Mouse (Mus musculus) gastrocnemius, postnatal 25 days (tissue): ENCODE results near the gene Spsb4. TPM values are rescaled to one million over a fixed set of nuclear protein-coding genes. Genes with fewer than 3 reads are reported as not detected.

Experiments
- DNase-seq: peaks from one replicate; pipeline ENCODE4 v3.0.0; 2022
- long read RNA-seq, 2 experiments: library from polyadenylated mRNA; stranded (forward); transcript quantifications; one replicate each; pipeline ENCODE4 v2.0.0; 2021
- total RNA-seq, 2 experiments: library from RNA; stranded (reverse); gene quantifications; 1 replicate in 1 of 2; 2 replicates in 1 of 2; pipeline ENCODE4 v1.2.3; 2021

Gene Spsb4
- 1 to 10 TPM; 2.9 to 4.1 TPM for total RNA-seq
- long read RNA-seq, experiment 1, transcript Spsb4-201 (3 exons, 2,720 nt): major isoform, 5 of 6 reads
- long read RNA-seq, experiment 1, partial matches to known transcripts: 1 of 6 reads
- long read RNA-seq, experiment 1, other reads (novel, unspliced or antisense): 0 of 6 reads
- long read RNA-seq, experiment 2, transcript Spsb4-201 (3 exons, 2,720 nt): major isoform, 10 of 12 reads
- long read RNA-seq, experiment 2, partial matches to known transcripts: 0 of 12 reads
- long read RNA-seq, experiment 2, other reads (novel, unspliced or antisense): 2 of 12 reads

DNA sequence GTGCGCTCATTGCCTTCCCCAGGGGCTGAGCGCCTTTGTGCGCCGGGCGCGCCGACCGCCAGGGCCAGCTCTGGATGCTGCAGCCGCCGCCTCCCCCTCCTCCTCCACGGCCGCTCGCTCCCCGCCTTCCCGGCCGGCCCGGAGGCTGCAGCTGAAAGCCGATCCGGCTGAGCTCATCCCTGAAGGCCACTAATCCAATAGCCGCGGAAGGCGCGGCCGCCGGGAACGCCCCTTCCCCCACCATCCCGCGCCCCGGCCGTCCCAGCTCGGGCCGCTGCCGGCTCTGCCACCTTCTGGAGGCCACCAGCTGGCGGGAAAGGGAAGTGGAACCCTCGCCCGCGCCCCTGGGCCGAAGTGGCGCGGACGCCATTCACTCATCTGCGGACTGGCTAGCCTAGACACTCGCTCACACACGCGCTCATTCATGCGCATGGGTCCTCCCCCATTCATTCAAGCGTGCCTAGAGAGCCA lies at the start of gene Spsb4:
Gene Spsb4, minus strand, starts transcription at position 167 of the 471 bp plus-strand sequence.
- DNase-seq: peak; percentile 89

DNA sequence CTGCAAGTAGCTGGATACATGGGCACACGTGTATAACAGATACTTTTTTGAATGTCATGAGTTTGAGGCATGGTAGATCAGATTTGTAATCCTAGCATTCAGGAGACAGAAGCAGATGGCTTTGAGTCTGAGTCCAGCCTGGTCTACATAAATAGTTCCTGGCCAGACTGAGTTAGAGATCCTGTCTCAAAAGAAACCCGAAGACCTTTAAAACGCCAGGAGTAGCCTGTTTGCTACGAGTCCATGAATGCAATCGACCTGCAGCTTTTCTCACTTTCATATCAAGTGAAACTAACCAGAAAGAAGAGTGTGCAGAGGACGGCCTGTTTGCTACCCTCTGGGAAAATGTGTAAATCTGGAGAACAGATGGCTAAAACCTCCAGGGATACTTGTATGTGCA lies 49.1 kb upstream of the Spsb4 start:
- no peak for DNase-seq

GRCm38 (mm10) chr9:97065885-97066284 lies 47.2 kb upstream of the Spsb4 start:
- DNase-seq: no peak

DNA sequence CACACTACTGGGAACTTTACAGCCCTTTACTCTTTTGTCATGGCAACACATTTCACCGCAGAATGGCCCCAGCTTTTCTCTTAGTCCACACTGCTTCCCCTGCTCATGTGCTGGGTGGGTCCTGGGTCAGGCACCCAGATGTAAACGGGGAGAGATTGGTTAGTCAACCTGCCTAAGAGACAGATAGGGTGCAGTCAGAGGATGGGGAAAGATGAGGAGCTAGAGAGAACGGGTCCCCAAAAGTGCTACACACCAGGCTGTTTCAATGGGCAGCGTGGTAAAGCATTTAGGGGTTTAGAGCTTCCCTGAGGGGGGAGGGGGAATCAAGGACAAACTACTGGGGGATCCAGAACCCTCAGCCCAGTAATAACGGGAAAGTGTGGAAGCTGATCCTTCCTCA lies 46.6 kb upstream of the Spsb4 start:
- no peak for DNase-seq

DNA sequence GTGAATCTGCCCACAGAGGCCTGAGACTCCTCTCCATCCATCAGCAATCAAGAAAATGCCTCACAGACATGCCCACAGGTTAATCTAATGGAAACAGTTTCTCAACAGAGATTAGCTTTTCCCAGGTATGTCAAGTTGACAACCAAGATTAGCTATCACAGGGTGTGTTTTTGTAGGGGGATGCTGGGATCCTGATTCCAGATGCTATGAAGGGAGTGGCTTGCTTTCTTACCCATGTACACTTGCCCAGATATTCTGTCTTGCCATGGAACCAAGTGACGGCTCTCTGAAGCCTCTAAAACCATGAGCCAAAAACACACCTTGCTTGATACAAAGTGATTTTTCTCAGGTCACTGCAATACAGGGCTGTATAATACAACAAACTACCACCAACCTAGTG lies 45.5 kb upstream of the Spsb4 start:
- no peak for DNase-seq

GRCm38 (mm10) chr9:97061696-97062095 lies 43.1 kb upstream of the Spsb4 start:
- DNase-seq: no peak

GRCm38 (mm10) chr9:97056541-97057338 lies 38.1 kb upstream of the Spsb4 start:
- no peak for DNase-seq

- DNase-seq: no peak
Measured at GRCm38 (mm10) chr9:97055906-97056305, 37.3 kb upstream of the Spsb4 start.

DNA sequence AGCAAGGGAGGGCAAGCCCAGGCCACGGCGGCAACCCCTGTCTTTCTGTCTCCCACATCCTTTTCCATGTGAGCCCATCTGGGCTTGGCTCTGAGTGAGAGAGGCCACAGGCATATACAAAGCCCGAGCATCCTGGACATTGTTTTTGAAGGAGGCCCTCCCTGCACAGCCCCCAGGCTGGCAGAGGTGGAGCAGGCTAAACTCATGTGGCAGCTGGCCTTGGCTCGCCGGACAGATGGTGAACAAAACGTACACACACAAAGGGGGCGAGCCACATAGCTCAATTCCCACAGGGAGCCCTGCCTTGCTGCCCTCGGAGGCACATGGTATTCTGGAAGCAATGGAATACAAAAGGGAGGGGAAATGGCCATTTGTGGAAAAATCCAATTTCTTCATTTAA lies 32.5 kb upstream of the Spsb4 start:
- no peak for DNase-seq

- DNase-seq: no peak
Measured at GRCm38 (mm10) chr9:97046240-97046639, 27.6 kb upstream of the Spsb4 start.

- DNase-seq: no peak
Measured at GRCm38 (mm10) chr9:97041633-97042032, 23.0 kb upstream of the Spsb4 start.

GRCm38 (mm10) chr9:97038010-97038409 lies 19.4 kb upstream of the Spsb4 start:
- DNase-seq: no peak

DNA sequence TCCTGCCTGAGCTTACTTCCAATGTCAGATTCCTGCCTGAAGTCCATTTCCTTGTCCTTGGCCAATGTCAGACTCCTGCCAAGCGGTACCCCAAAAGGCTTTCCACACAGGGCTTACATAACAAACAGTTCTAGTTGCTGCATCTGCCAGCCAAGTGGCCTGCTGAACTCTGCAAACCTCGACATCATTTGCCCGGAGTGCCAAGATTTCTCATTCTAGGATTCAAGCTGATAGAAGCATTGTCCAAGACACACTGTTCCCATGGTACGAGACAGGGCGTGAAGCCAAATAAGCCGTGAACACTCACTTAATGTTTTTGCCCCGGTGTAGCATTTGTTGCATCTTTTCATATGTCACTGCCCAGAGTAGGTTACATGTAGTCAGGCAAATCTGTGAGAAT lies 18.0 kb upstream of the Spsb4 start:
- DNase-seq: peak; percentile 34

DNA sequence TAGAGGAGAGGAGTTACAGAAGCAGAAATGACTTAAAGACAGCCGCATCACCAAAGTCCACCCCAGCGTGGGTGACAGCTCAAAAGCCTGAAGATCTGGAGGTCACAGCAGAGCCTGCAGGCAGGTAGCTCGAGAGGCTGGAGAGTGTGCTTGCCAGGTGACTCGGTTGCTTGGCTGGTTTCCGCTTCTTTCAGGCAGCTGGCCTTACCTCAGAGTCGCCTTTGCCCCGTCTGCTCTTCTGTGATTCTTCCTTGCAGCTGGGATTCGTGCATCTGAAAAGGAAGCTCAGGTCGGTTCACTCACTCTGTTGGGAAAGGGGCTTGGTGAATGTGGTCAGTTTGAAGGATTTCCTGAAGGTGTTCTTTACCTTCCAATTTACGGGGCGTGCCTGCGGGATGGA lies 8.7 kb upstream of the Spsb4 start:
- no peak for DNase-seq

GRCm38 (mm10) chr9:97026006-97026405 lies 7.4 kb upstream of the Spsb4 start:
- no peak for DNase-seq

DNA sequence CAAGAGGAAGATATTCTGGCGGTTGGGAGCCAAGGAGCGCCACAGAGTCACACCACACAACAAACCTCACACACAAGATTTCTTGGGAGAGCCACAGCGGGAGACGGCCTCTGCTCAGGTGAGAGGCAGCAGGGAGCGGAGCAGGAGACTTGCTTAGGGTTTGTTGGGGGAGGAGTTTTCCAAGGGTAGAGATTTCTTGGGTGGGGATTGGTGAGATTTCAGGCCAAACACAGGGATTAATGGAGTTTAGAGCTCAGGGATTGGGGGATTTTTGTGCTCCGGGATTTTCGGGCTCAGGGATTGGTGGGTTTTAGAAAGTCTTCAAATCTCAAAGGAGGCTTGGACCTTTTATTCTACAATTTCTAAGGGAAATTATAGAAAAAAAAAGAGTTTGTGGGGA lies 5.8 kb upstream of the Spsb4 start:
- no peak for DNase-seq

- DNase-seq: no peak
Measured at GRCm38 (mm10) chr9:97022948-97023347, 4.3 kb upstream of the Spsb4 start.

DNA sequence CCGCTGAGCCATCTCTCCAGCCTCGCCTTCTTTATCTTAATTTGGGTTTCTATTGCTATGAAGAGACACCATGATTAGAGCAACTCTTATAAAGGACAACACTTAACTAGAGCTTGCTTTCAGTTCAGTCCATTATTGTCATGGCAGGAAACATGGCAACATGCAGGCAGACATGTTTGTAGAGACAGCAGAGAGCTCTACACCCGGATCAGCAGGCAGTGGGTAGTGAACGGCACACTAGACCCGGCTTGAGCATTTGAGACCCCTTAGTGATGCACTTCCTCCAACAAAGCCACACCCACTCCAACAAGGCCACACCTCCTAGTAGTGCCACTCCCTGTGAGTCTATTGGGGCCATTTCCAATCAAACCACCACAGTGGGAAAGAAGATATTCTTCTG lies 3.7 kb upstream of the Spsb4 start:
- DNase-seq: no peak

GRCm38 (mm10) chr9:97020152-97020551 lies 1.5 kb upstream of the Spsb4 start:
- DNase-seq: no peak

DNA sequence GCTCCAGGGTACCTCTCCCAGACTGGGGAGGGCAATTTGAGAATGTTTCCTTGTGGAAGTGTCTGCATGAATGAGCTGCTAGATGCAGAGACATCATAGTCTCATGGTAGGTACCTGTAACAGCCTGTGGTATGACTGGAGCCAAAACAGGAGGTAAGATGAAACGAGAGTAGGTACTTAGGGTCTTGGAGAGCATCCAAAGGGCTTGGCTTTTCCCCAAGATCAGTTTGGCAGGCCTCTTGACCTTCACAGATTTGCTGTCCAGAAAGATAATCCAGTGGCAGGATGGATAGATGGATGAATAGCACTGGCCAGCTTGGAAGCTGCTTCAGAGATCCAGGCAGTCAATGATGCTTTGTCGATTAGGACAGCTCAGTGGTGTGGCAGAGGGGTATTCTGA lies 1.0 kb upstream of the Spsb4 start:
- no peak for DNase-seq

- no peak for DNase-seq
Measured at GRCm38 (mm10) chr9:97019231-97019630, 588 bp upstream of the Spsb4 start.

DNA sequence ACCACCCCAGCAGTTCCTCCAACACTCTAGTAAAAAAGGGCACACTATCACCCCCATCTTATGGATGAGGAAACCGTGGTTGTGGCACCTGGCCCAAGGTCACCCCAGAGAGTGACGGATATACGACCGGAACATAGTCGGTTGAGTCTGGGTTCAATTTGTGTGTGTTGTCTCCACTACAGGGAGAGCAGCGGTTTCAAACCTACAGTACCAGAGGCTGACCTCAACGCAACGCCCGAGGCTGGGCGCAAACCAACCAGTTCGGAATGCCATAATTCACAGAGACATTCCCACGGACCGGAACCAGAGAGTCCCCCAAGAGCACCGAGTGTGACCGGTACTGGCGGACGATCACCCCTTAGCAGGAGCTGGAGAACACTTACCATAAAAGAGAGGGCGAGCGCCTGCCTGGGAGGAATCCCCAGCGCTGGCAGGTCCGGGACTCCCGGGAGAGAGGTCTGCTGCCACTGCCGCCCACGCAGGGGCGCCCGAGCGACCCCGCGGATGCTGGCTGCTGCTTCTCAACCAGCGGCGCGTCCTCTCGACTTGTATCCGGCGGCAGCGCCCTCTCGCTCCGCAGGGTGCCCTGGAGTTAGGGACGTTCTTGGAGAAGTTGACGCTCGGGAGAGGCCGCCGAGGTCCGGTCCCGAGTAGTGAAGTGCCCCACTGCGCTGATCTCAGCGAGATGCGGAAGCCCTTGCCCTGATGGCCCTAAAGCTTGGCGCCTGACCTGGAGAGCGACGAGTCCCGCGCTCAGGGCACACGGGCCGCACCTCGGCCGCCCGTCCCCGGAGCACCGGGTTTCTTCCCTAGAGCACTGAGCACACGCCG lies 617 bp downstream of the Spsb4 start:
- DNase-seq: peak; percentile 46
